Mouse (Mus musculus): ENCODE results near the gene Itih5. TPM values are rescaled to one million over a fixed set of nuclear protein-coding genes. Genes with fewer than 3 reads are reported as not detected.
A peak's percentile ranks its signal among the peaks of the same experiment; 100 is the strongest.

Gene Itih5
- polyA plus RNA-seq, 1 experiment from 2014 or later, result 3.2 TPM

DNA sequence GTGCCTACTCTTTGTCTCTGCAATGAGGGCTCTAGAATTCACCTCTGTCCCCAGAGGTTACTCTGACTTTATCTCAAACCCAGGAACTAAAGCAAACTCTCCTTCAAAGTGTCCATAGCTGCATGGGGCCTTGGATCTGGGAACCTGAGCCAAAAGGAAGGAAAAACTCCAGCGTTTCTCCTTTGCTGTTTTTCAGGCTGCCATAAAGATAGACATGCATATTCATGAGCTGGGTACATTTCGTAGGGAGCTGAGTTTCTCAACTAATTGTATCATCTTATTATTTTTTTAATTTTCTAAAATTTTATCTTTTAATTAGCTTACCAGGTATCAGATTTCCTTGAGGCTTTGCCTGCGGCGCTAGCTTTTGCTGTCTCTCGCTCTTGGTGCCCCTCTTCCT lies 106.7 kb downstream of the Itih5 start:
- no peak overlapping the region for H3K27ac ChIP-seq (ENCODE audit: low read depth)
- TF ChIP-seq EP300 (IDR thresholded peaks at IDR 0.05; ENCODE audit: low read depth) (no peak), CTCF (IDR thresholded peaks at IDR 0.05; ENCODE audit: low read depth) (no peak)
- no peaks in the 10 kb centered on the region for H3K27me3 ChIP-seq (ENCODE audit: insufficient read depth, low read length)
- no peaks in the 10 kb centered on the region for H3K36me3 ChIP-seq (replicated peaks; ENCODE audit: insufficient read depth, low read length)
- ATAC-seq (no peak), DNase-seq (no peak)
- H3K9ac ChIP-seq (replicated peaks), result no peak overlapping the region
- 69% methylated on average over 5 of the region's 5 CpGs for WGBS (ENCODE audit: insufficient replicate concordance)
- H3K4me3 ChIP-seq (ENCODE audit: low read depth, low read length), result no peak overlapping the region
- H3K4me1 ChIP-seq (ENCODE audit: insufficient read depth), result no peaks in the 10 kb centered on the region
- no peaks in the 10 kb centered on the region for H3K9me3 ChIP-seq (ENCODE audit: low read length)
- H3K4me2 ChIP-seq (ENCODE audit: low read depth, low read length), result no peak overlapping the region

- no peaks in the 10 kb centered on the region for H3K4me1 ChIP-seq (ENCODE audit: insufficient read depth)
- H3K27ac ChIP-seq (ENCODE audit: low read depth), result no peak overlapping the region
- DNase-seq (no peak), ATAC-seq (no peak)
- no peak overlapping the region for H3K4me3 ChIP-seq (ENCODE audit: low read depth, low read length)
- H3K4me2 ChIP-seq (ENCODE audit: low read depth, low read length), result no peak overlapping the region
- no peaks in the 10 kb centered on the region for H3K36me3 ChIP-seq (replicated peaks; ENCODE audit: insufficient read depth, low read length)
- no peak overlapping the region for H3K9ac ChIP-seq (replicated peaks)
- H3K27me3 ChIP-seq (ENCODE audit: insufficient read depth, low read length), result no peaks in the 10 kb centered on the region
- TF ChIP-seq CTCF (IDR thresholded peaks at IDR 0.05; ENCODE audit: low read depth) (no peak), EP300 (IDR thresholded peaks at IDR 0.05; ENCODE audit: low read depth) (no peak)
- no peaks in the 10 kb centered on the region for H3K9me3 ChIP-seq (ENCODE audit: low read length)
- 35% methylated on average over 5 of the region's 5 CpGs for WGBS (ENCODE audit: insufficient replicate concordance)
Observed at GRCm38 (mm10) chr2:10261337-10261736, 108.0 kb downstream of the Itih5 start.

- WGBS (ENCODE audit: insufficient replicate concordance), result 28% methylated on average over 5 of the region's 5 CpGs
- Histone ChIP-seq H3K9ac (replicated peaks) (no peak overlapping the region), H3K9me3 (ENCODE audit: low read length) (no peaks in the 10 kb centered on the region), H3K27me3 (ENCODE audit: insufficient read depth, low read length) (no peaks in the 10 kb centered on the region), H3K4me2 (ENCODE audit: low read depth, low read length) (no peak overlapping the region), H3K4me3 (ENCODE audit: low read depth, low read length) (no peak overlapping the region), H3K27ac (ENCODE audit: low read depth) (no peak overlapping the region), H3K36me3 (replicated peaks; ENCODE audit: insufficient read depth, low read length) (no peaks in the 10 kb centered on the region), H3K4me1 (ENCODE audit: insufficient read depth) (no peaks in the 10 kb centered on the region)
- ATAC-seq (0 out of 2 replicates have a peak, but pooled peaks have one; percentile 12), DNase-seq (no peak)
- TF ChIP-seq EP300 (IDR thresholded peaks at IDR 0.05; ENCODE audit: low read depth) (no peak), CTCF (IDR thresholded peaks at IDR 0.05; ENCODE audit: low read depth) (no peak)
Observed at GRCm38 (mm10) chr2:10262722-10263121, 109.4 kb downstream of the Itih5 start.

DNA sequence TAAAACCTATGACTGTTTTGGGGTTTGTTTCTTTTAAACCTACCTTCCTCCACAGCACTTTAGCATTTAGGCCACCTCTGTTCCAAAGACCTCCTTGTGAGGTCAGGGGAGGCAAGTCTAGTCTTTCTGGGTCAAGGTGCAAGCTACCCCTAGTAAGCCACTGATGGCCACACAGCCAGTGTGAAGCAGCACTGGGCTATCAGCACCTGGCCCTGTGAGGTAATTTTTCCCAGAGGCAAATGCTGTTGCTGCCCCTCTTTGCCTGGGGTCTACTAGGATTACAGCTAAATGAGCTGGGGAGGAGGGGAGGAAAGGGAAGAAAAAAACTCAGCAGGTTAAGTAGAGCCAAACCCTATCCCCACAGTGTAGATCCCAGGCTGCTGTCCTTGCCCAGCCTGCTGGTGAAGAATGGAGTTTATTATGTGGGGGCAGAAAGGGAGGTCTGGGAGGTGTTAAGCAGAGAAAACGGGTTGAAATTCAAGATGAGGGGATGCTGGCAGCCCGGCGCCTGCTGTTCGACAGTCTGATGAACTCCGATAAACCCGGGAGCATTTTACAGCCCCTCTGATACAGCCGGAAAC lies 110.6 kb downstream of the Itih5 start:
- Histone ChIP-seq H3K27me3 (ENCODE audit: insufficient read depth, low read length) (no peaks in the 10 kb centered on the region), H3K9me3 (ENCODE audit: low read length) (no peaks in the 10 kb centered on the region), H3K9ac (replicated peaks) (no peak overlapping the region), H3K4me2 (ENCODE audit: low read depth, low read length) (no peak overlapping the region), H3K4me1 (ENCODE audit: insufficient read depth) (no peaks in the 10 kb centered on the region), H3K4me3 (ENCODE audit: low read depth, low read length) (no peak overlapping the region), H3K27ac (ENCODE audit: low read depth) (no peak overlapping the region), H3K36me3 (replicated peaks; ENCODE audit: insufficient read depth, low read length) (no peaks in the 10 kb centered on the region)
- no peak for TF ChIP-seq CTCF (IDR thresholded peaks at IDR 0.05; ENCODE audit: low read depth)
- TF ChIP-seq EP300 (IDR thresholded peaks at IDR 0.05; ENCODE audit: low read depth), result no peak
- no peak for DNase-seq
- WGBS (ENCODE audit: insufficient replicate concordance), result 69% methylated on average over 7 of the region's 7 CpGs
- no peak for ATAC-seq

DNA sequence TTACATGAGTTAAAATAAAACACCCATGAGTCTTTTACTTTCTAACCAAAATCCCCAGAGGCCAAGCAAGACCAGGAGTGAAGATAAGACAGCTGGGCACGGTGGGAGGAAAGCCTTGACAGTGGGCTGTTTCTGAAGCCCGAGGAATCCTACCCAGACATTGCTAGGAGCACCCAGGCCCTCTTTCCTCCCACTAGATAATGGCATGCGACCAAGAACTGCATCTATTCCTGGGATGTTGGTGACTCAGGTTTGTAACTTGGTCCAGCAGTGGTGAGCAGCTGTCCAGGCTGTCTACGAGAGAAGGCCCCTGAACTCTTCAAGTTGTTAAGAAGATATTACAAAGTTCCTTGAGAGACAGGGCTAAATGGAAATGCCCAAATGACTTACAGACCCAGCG lies 112.5 kb downstream of the Itih5 start:
- DNase-seq (no peak), ATAC-seq (no peak)
- Histone ChIP-seq H3K36me3 (replicated peaks; ENCODE audit: insufficient read depth, low read length) (no peaks in the 10 kb centered on the region), H3K9me3 (ENCODE audit: low read length) (no peaks in the 10 kb centered on the region), H3K4me3 (ENCODE audit: low read depth, low read length) (no peak overlapping the region), H3K27me3 (ENCODE audit: insufficient read depth, low read length) (no peaks in the 10 kb centered on the region), H3K27ac (ENCODE audit: low read depth) (no peak overlapping the region), H3K4me2 (ENCODE audit: low read depth, low read length) (no peak overlapping the region), H3K9ac (replicated peaks) (no peak overlapping the region), H3K4me1 (ENCODE audit: insufficient read depth) (no peaks in the 10 kb centered on the region)
- no peak for TF ChIP-seq CTCF (IDR thresholded peaks at IDR 0.05; ENCODE audit: low read depth)
- no peak for TF ChIP-seq EP300 (IDR thresholded peaks at IDR 0.05; ENCODE audit: low read depth)
- 51% methylated on average over 5 of the region's 5 CpGs for WGBS (ENCODE audit: insufficient replicate concordance)

DNA sequence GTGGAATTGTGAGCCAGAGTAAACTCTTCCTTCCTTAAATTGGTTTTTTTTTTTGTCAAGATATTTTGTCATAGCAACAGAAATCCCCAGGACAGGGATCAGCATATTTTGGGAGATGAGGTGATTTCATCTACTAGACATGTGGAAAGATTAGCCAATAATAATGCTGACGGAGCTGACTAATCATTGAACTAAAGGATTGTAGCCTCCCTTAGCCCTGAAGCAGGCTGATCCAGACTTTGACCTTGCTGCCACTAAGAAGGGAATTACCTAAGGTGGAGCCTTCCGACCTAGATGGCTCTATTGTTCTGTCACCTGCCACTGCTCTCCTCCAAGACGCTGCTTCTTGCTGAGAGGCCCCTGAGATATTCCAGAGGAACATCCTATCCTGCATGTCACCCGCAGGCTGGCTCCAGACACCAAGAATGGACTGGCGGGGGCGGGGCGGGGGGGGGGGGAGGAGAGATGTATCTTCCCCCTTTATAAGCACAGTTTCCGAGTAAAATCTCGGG lies 119.3 kb downstream of the Itih5 start:
- Histone ChIP-seq H3K4me2 (ENCODE audit: low read depth, low read length) (no peak overlapping the region), H3K36me3 (replicated peaks; ENCODE audit: insufficient read depth, low read length) (no peaks in the 10 kb centered on the region), H3K4me1 (ENCODE audit: insufficient read depth) (peaks cover 8% of the 10 kb centered on the region; the same call in 1 of the 2 replicates), H3K4me3 (ENCODE audit: low read depth, low read length) (no peak overlapping the region), H3K9me3 (ENCODE audit: low read length) (no peaks in the 10 kb centered on the region), H3K9ac (replicated peaks) (no peak overlapping the region), H3K27me3 (ENCODE audit: insufficient read depth, low read length) (no peaks in the 10 kb centered on the region), H3K27ac (ENCODE audit: low read depth) (no peak overlapping the region)
- DNase-seq (no peak), ATAC-seq (no peak)
- WGBS (ENCODE audit: insufficient replicate concordance), result 74% methylated on average over 9 of the region's 9 CpGs
- no peak for TF ChIP-seq CTCF (IDR thresholded peaks at IDR 0.05; ENCODE audit: low read depth)
- no peak for TF ChIP-seq EP300 (IDR thresholded peaks at IDR 0.05; ENCODE audit: low read depth)

Measured in liver, postnatal 0 days (tissue).